27 mouse cellular contexts compared by ENCODE assay signal in genomic region chr6:86203101-86203500, GRCm38 (mm10). TPM values are rescaled to one million over a fixed set of nuclear protein-coding genes. Genes with fewer than 3 reads are reported as not detected.
DNase-seq lines count a peak whose midpoint lies in the region; ATAC-seq and TF ChIP-seq lines count a peak whose summit lies in the region.
"Had no signal": no experiment of that assay in that cellular context is flagged by ENCODE, and none has a peak within 500 bp of the region (broad histone marks: within the 10 kb centered on the region; RNA-seq: fewer than 3 reads in every experiment).

No protein-coding gene starts in this region.

- no peak for TF ChIP-seq EP300 in heart, adult 2 months (IDR thresholded peaks at IDR 0.05; ENCODE audit: insufficient read depth, low read depth, low read length)
- TF ChIP-seq EP300 in liver, postnatal 0 days (IDR thresholded peaks at IDR 0.05; ENCODE audit: low read depth) = no peak
- no peak for TF ChIP-seq EP300 in MEL (IDR thresholded peaks at IDR 0.05; ENCODE audit: low read depth in 1 of 2, low read length in 2 of 2)

- H3K79me2 ChIP-seq in heart, adult 2 months (replicated peaks; ENCODE audit: control insufficient read depth, insufficient read depth, low read length) = no peaks in the 10 kb centered on the region
- no peaks in the 10 kb centered on the region for H3K79me2 ChIP-seq in MEL (ENCODE audit: control insufficient read depth, insufficient read depth, low read length, poor library complexity)

- TF ChIP-seq CTCF in heart, adult 2 months (IDR thresholded peaks at IDR 0.05) = peak; percentile 38
- TF ChIP-seq CTCF in liver, postnatal 0 days (IDR thresholded peaks at IDR 0.05; ENCODE audit: low read depth) = peak; percentile 26
- TF ChIP-seq CTCF in MEL (IDR thresholded peaks at IDR 0.05 in 2 of 3, conservative IDR thresholded peaks at IDR 0.05 in 1 of 3; ENCODE audit: control insufficient read depth in 1 of 3, insufficient read depth in 1 of 3, low read depth in 2 of 3, low read length in 3 of 3, poor library complexity in 1 of 3, severe bottlenecking in 1 of 3) = peak; percentile 14 to 57 (median 46); a peak in 4 of 6 replicates

- no peak for DNase-seq in heart, adult 2 months
- no peak for DNase-seq in heart, adult 18-20 months
- no peak for DNase-seq in liver, postnatal 0 days
- DNase-seq in MEL (ENCODE audit: low read depth, low spot score) = no peak
- DNase-seq in adrenal gland, postnatal 14 days = no peak
- DNase-seq: adrenal gland, adult 2 months; cerebellum, adult 18-20 months; cerebellum, postnatal 25 days; heart, postnatal 4 days; kidney, postnatal 4 days; layer of hippocampus, adult 9-11 months; lung, embryonic 14.5 days; thymus, adult 18-20 months; thymus, postnatal 36 days had no signal

- H3K4me2 ChIP-seq in liver, postnatal 0 days (ENCODE audit: low read depth, low read length) = no peak overlapping the region
- no peak overlapping the region for H3K4me2 ChIP-seq in liver, embryonic 12.5 days
- H3K4me2 ChIP-seq: hindbrain, embryonic 14.5 days; kidney, embryonic 15.5 days; liver, embryonic 11.5 days; lung, embryonic 14.5 days; midbrain, embryonic 11.5 days; stomach, embryonic 15.5 days had no signal

- no peaks in the 10 kb centered on the region for H3K4me1 ChIP-seq in heart, adult 2 months (ENCODE audit: control insufficient read depth, insufficient read depth, low read length)
- H3K4me1 ChIP-seq in liver, postnatal 0 days (ENCODE audit: insufficient read depth) = no peaks in the 10 kb centered on the region
- no peaks in the 10 kb centered on the region for H3K4me1 ChIP-seq in liver, embryonic 12.5 days
- no peaks in the 10 kb centered on the region for H3K4me1 ChIP-seq in MEL (ENCODE audit: control insufficient read depth in 1 of 2, insufficient read depth in 2 of 2, low read length in 2 of 2)
- H3K4me1 ChIP-seq: forebrain, embryonic 10.5 days; limb, embryonic 10.5 days; stomach, embryonic 15.5 days had no signal

- H3K9me3 ChIP-seq in liver, postnatal 0 days (ENCODE audit: low read length) = no peaks in the 10 kb centered on the region
- no peaks in the 10 kb centered on the region; the same call in 1 of the 2 replicates for H3K9me3 ChIP-seq in liver, embryonic 12.5 days (replicated peaks)
- no peaks in the 10 kb centered on the region for H3K9me3 ChIP-seq in MEL (replicated peaks; ENCODE audit: insufficient read depth, low read length)
- H3K9me3 ChIP-seq: heart, embryonic 10.5 days; kidney, embryonic 15.5 days; limb, embryonic 10.5 days; stomach, embryonic 15.5 days had no signal

- 78% methylated on average over 7 of the region's 7 CpGs for WGBS in heart, adult 2 months
- 71% methylated on average over 7 of the region's 7 CpGs for WGBS in liver, postnatal 0 days (ENCODE audit: insufficient replicate concordance)
- WGBS in liver, embryonic 12.5 days (ENCODE audit: insufficient replicate concordance) = 56% methylated on average over 7 of the region's 7 CpGs

- intact Hi-C loops in heart, adult 2 months (cut with DNase I) = no loop called here

- H3K27ac ChIP-seq in heart, adult 2 months = no peak overlapping the region
- H3K27ac ChIP-seq in liver, postnatal 0 days (ENCODE audit: low read depth) = no peak overlapping the region
- no peak overlapping the region for H3K27ac ChIP-seq in liver, embryonic 12.5 days
- H3K27ac ChIP-seq in MEL (ENCODE audit: control insufficient read depth, low read depth, low read length) = no peak overlapping the region
- H3K27ac ChIP-seq: forebrain, embryonic 10.5 days; heart, embryonic 10.5 days; hindbrain, embryonic 14.5 days; kidney, embryonic 15.5 days; limb, embryonic 10.5 days; macrophage; stomach, embryonic 15.5 days had no signal

- peak; percentile 33 for TF ChIP-seq RAD21 in MEL (IDR thresholded peaks at IDR 0.05; ENCODE audit: low read depth, low read length)

- no peaks in the 10 kb centered on the region for H3K27me3 ChIP-seq in heart, adult 2 months (ENCODE audit: control insufficient read depth, insufficient read depth, low read length)
- no peaks in the 10 kb centered on the region for H3K27me3 ChIP-seq in liver, postnatal 0 days (ENCODE audit: insufficient read depth, low read length)
- peaks cover 14% of the 10 kb centered on the region for H3K27me3 ChIP-seq in liver, embryonic 12.5 days (replicated peaks)
- H3K27me3 ChIP-seq in MEL (ENCODE audit: control insufficient read depth in 1 of 2, insufficient read depth in 2 of 2, low read length in 2 of 2) = no peaks in the 10 kb centered on the region
- H3K27me3 ChIP-seq: kidney, embryonic 15.5 days; stomach, embryonic 15.5 days had no signal

- no peak overlapping the region for H3K4me3 ChIP-seq in heart, adult 2 months
- H3K4me3 ChIP-seq in liver, postnatal 0 days (ENCODE audit: low read depth, low read length) = no peak overlapping the region
- no peak overlapping the region for H3K4me3 ChIP-seq in liver, embryonic 12.5 days
- H3K4me3 ChIP-seq in MEL (ENCODE audit: control insufficient read depth in 1 of 2, insufficient read depth in 1 of 2, low read depth in 2 of 2, low read length in 2 of 2) = no peak overlapping the region
- H3K4me3 ChIP-seq: forebrain, embryonic 10.5 days; heart, embryonic 10.5 days; kidney, embryonic 15.5 days; limb, embryonic 10.5 days; stomach, embryonic 15.5 days had no signal

- TF ChIP-seq POLR2A in heart, adult 2 months (IDR thresholded peaks at IDR 0.05; ENCODE audit: insufficient read depth, low read depth, low read length) = no peak
- TF ChIP-seq POLR2A in MEL (IDR thresholded peaks at IDR 0.05; ENCODE audit: control insufficient read depth in 1 of 2, insufficient read depth in 1 of 2, low read depth in 1 of 2, low read length in 2 of 2, poor library complexity in 1 of 2) = no peak

- H3K36me3 ChIP-seq in heart, adult 2 months (ENCODE audit: control insufficient read depth, insufficient read depth, low read length) = no peaks in the 10 kb centered on the region
- no peaks in the 10 kb centered on the region for H3K36me3 ChIP-seq in liver, postnatal 0 days (replicated peaks; ENCODE audit: insufficient read depth, low read length)
- H3K36me3 ChIP-seq in liver, embryonic 12.5 days = no peaks in the 10 kb centered on the region
- H3K36me3 ChIP-seq in MEL (ENCODE audit: control insufficient read depth in 1 of 2, insufficient read depth in 2 of 2, low read length in 2 of 2) = no peaks in the 10 kb centered on the region
- H3K36me3 ChIP-seq: forebrain, embryonic 10.5 days; heart, embryonic 10.5 days; kidney, embryonic 15.5 days; limb, embryonic 10.5 days; stomach, embryonic 15.5 days had no signal

- H3K9ac ChIP-seq in heart, adult 2 months (ENCODE audit: low read depth, low read length) = no peak overlapping the region
- no peak overlapping the region for H3K9ac ChIP-seq in liver, postnatal 0 days (replicated peaks)
- H3K9ac ChIP-seq in liver, embryonic 12.5 days = no peak overlapping the region
- H3K9ac ChIP-seq in MEL (ENCODE audit: control insufficient read depth, low read depth, low read length, poor library complexity, severe bottlenecking) = no peak overlapping the region
- H3K9ac ChIP-seq: hindbrain, embryonic 14.5 days; kidney, embryonic 15.5 days; lung, embryonic 14.5 days; stomach, embryonic 15.5 days had no signal

- no peak for ATAC-seq in liver, postnatal 0 days
- ATAC-seq in liver, embryonic 12.5 days = no peak
- peak; percentile 52; the same call in 1 of the 2 replicates for ATAC-seq in megakaryocyte progenitor cell, adult 5-6 weeks (replicated peaks; ENCODE audit: poor library complexity)
- ATAC-seq: intestine, embryonic 16.5 days had no signal

TF ChIP-seq in MEL, 35 proteins besides CTCF, POLR2A, EP300 and RAD21:
- no peak for TF ChIP-seq ELF1 (IDR thresholded peaks at IDR 0.05; ENCODE audit: low read depth, low read length)
- TF ChIP-seq SMC3 (IDR thresholded peaks at IDR 0.05; ENCODE audit: low read depth, low read length) = peak; percentile 46
- TF ChIP-seq MAZ (IDR thresholded peaks at IDR 0.05; ENCODE audit: low read depth, low read length) = no peak
- no peak for TF ChIP-seq MXI1 (IDR thresholded peaks at IDR 0.05; ENCODE audit: low read depth, low read length)
- TF ChIP-seq ZNF384 (IDR thresholded peaks at IDR 0.05; ENCODE audit: low read depth, low read length) = no peak

RNA-seq across cellular contexts. Expression of gene Tgfa, which starts 8.1 kb away (rescaled TPM):
- total RNA-seq in heart, adult 2 months (2021) = 1 to 10 TPM; 1.0 to 1.6 TPM
- 0.80 and 1.0 TPM in 2 replicates for polyA plus RNA-seq in heart, adult 2 months (2012; rRNA removed)
- 1 to 10 TPM; 1.2 to 1.7 TPM for total RNA-seq in heart, adult 18-20 months (2021)
- 3.0 TPM in 2 replicates for polyA plus RNA-seq in liver, postnatal 0 days (2015; fragmentation: Nextera tagmentation; extraction: Ambion mirVana)
- 1.4 and 2.1 TPM in 2 replicates for polyA plus RNA-seq in liver, embryonic 12.5 days (2016; fragmentation: Nextera tagmentation; extraction: Ambion mirVana)
- total RNA-seq in MEL (2012; rRNA removed) = 6.6 and 7.8 TPM in 2 replicates
- polyA plus RNA-seq in MEL (2012; ENCODE audit: insufficient read depth in 1 of 2, insufficient read length in 2 of 2, low read depth in 1 of 2, low replicate concordance in 2 of 2, missing spikeins in 1 of 2) = 1 to 10 TPM in 1 of 2 experiments, not detected in 1; 9.1 TPM
- total RNA-seq in megakaryocyte progenitor cell, adult 5-6 weeks (2015) = 0.52 and 0.71 TPM in 2 replicates
- total RNA-seq in megakaryocyte progenitor cell, adult 5-6 weeks (2017) = 0.20 TPM in 1 of 2 replicates, not detected in the other
- total RNA-seq in adrenal gland, postnatal 14 days (2021) = 7.7 and 9.7 TPM in 2 replicates
- total RNA-seq: monocyte, adult 5-6 weeks had no signal
- polyA plus RNA-seq: macrophage had no signal
